Mouse (Mus musculus): ENCODE results near the gene Tnfrsf21. TPM values are rescaled to one million over a fixed set of nuclear protein-coding genes. Genes with fewer than 3 reads are reported as not detected.
A peak's percentile ranks its signal among the peaks of the same experiment; 100 is the strongest.

The Tnfrsf21 gene
- polyA plus RNA-seq, 1 experiment from 2014 or later = 11.8 TPM

DNA sequence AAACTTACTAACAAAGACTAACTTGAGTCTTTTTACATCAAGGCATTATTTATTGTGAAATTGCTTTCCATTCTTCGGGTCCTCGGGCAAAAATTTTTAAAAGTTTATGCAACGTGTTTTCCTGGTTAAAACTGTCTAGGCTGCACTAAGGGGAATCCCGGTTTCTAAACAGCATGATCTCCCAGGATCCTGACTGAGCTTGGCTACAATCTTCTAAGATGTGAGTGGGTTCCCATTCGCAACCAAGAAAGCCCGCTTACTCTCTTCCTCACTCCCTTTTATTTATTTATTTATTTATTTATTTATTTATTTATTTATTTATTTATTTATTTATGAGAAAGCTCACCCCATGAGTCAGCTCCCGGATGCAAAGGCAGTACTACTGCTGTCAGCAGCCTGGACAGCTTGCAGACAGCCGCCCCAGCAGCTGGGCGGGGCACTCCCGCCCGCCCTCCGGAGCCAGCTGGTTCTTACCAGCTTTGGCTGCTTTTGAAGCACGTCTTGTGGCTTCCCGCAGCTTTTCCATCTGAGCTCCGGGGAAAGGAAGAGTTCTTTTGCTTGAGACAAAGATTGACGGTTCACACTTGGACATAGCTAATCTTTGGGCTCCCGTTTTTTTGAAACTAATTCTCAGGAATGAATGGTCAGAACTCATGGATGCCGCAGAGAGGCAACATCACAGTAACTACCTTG lies 60.6 kb downstream of the Tnfrsf21 start:
- H3K4me1 ChIP-seq (ENCODE audit: control insufficient read depth, insufficient read depth, low read length) = peaks cover 13% of the 10 kb centered on the region; the same call in 1 of the 2 replicates
- H3K27me3 ChIP-seq (ENCODE audit: control insufficient read depth, insufficient read depth, low read length) = no peaks in the 10 kb centered on the region
- peak overlapping the region; percentile 57; the same call in 1 of the 2 replicates for H3K27ac ChIP-seq (ENCODE audit: low read depth, low read length)
- H3K9me3 ChIP-seq (replicated peaks; ENCODE audit: control insufficient read depth, low read length) = no peaks in the 10 kb centered on the region
- no peak overlapping the region; the same call in 1 of the 2 replicates for H3K4me3 ChIP-seq (ENCODE audit: low read depth, low read length)
- ATAC-seq (replicated peaks; ENCODE audit: insufficient number of reproducible peaks, low FRiP score, low TSS enrichment) = peak; percentile 86
- WGBS (ENCODE audit: insufficient replicate concordance) = 24% methylated on average over 18 of the region's 18 CpGs
- H3K36me3 ChIP-seq (ENCODE audit: control insufficient read depth, insufficient read depth, low read length) = no peaks in the 10 kb centered on the region
- peak overlapping the region; percentile 55 for H3K4me2 ChIP-seq
- H3K9ac ChIP-seq (ENCODE audit: low read depth, low read length) = peak overlapping the region; percentile 59

DNA sequence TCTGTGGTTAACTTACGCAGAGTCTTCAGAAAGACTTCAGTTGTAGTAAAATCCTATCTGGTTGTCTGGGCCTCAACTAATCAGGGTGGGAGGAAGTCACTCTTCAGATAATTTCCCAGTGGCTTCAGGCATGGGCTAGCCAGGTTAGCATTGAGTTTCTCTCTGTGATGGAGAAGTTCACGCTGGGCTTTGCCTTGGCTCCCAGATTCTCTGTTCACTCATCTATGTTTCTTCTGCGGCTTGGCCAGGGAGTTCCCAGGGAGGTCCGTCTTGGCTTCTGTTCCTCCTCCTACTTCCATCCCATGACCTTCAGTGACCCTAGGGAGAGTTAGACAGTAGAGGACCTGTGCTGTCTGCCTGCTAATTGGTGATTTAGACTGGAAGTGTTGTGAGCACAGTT lies 61.2 kb downstream of the Tnfrsf21 start:
- Histone ChIP-seq H3K4me2 (peak overlapping the region; percentile 55), H3K9ac (ENCODE audit: low read depth, low read length) (peak overlapping the region; percentile 59), H3K27ac (ENCODE audit: low read depth, low read length) (peak overlapping the region; percentile 57; the same call in 1 of the 2 replicates), H3K27me3 (ENCODE audit: control insufficient read depth, insufficient read depth, low read length) (no peaks in the 10 kb centered on the region), H3K9me3 (replicated peaks; ENCODE audit: control insufficient read depth, low read length) (no peaks in the 10 kb centered on the region), H3K4me1 (ENCODE audit: control insufficient read depth, insufficient read depth, low read length) (peaks cover 13% of the 10 kb centered on the region; the same call in 1 of the 2 replicates), H3K36me3 (ENCODE audit: control insufficient read depth, insufficient read depth, low read length) (no peaks in the 10 kb centered on the region), H3K4me3 (ENCODE audit: low read depth, low read length) (no peak overlapping the region)
- no peak for ATAC-seq (replicated peaks; ENCODE audit: insufficient number of reproducible peaks, low FRiP score, low TSS enrichment)
- 37% methylated on average over 4 of the region's 4 CpGs for WGBS (ENCODE audit: insufficient replicate concordance)

DNA sequence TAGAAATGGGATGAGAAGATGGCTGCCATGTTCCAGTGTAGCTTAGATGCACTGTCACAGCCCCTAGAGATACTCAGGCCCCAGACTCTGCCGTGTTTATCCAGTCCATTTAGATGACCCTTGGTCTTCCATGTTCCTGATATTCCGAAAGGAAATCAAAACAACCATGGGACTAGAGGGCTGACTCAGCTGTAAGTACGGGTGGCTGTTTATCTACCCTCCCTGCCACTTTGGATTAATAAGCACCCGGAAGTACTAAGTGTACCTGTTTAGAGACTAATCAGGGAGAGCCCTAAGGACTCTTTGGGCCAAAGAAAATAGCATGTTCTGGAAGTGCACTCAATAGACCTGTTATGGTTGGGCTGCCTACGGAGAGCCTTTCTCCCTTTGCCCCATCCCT lies 64.9 kb downstream of the Tnfrsf21 start:
- H3K27me3 ChIP-seq (ENCODE audit: control insufficient read depth, insufficient read depth, low read length) = no peaks in the 10 kb centered on the region
- H3K36me3 ChIP-seq (ENCODE audit: control insufficient read depth, insufficient read depth, low read length) = no peaks in the 10 kb centered on the region
- no peaks in the 10 kb centered on the region for H3K9me3 ChIP-seq (replicated peaks; ENCODE audit: control insufficient read depth, low read length)
- no peak overlapping the region for H3K27ac ChIP-seq (ENCODE audit: low read depth, low read length)
- no peak overlapping the region for H3K4me3 ChIP-seq (ENCODE audit: low read depth, low read length)
- no peak for ATAC-seq (replicated peaks; ENCODE audit: insufficient number of reproducible peaks, low FRiP score, low TSS enrichment)
- H3K9ac ChIP-seq (ENCODE audit: low read depth, low read length) = no peak overlapping the region
- WGBS (ENCODE audit: insufficient replicate concordance) = 73% methylated on average over 5 of the region's 5 CpGs
- no peak overlapping the region for H3K4me2 ChIP-seq
- H3K4me1 ChIP-seq (ENCODE audit: control insufficient read depth, insufficient read depth, low read length) = peaks cover 7% of the 10 kb centered on the region; the same call in 1 of the 2 replicates

DNA sequence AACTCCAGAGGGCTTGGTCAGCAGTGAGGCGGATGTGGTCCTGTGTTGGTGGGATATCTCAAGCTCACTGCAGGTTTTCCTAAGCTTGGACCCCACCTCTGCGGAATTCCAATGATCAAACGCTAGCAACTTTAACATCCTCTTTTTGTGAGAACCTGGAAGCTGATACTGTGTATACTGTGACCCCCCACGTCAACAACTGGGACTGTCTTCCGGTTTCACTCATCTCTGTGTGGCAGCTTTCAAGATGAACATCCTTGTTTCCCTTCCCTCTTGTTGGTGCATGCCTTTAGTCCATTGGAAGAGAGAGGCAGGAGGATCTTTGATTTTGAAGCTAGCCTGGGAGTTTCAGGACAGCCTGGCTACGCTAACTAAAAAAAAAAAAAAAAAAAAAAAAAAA lies 73.1 kb downstream of the Tnfrsf21 start:
- Histone ChIP-seq H3K27ac (ENCODE audit: low read depth, low read length) (no peak overlapping the region), H3K36me3 (ENCODE audit: control insufficient read depth, insufficient read depth, low read length) (no peaks in the 10 kb centered on the region), H3K9ac (ENCODE audit: low read depth, low read length) (no peak overlapping the region), H3K4me2 (no peak overlapping the region), H3K4me1 (ENCODE audit: control insufficient read depth, insufficient read depth, low read length) (no peaks in the 10 kb centered on the region), H3K27me3 (ENCODE audit: control insufficient read depth, insufficient read depth, low read length) (no peaks in the 10 kb centered on the region), H3K9me3 (replicated peaks; ENCODE audit: control insufficient read depth, low read length) (no peaks in the 10 kb centered on the region), H3K4me3 (ENCODE audit: low read depth, low read length) (no peak overlapping the region)
- 85% methylated on average over 6 of the region's 6 CpGs for WGBS (ENCODE audit: insufficient replicate concordance)
- ATAC-seq (replicated peaks; ENCODE audit: insufficient number of reproducible peaks, low FRiP score, low TSS enrichment) = no peak

DNA sequence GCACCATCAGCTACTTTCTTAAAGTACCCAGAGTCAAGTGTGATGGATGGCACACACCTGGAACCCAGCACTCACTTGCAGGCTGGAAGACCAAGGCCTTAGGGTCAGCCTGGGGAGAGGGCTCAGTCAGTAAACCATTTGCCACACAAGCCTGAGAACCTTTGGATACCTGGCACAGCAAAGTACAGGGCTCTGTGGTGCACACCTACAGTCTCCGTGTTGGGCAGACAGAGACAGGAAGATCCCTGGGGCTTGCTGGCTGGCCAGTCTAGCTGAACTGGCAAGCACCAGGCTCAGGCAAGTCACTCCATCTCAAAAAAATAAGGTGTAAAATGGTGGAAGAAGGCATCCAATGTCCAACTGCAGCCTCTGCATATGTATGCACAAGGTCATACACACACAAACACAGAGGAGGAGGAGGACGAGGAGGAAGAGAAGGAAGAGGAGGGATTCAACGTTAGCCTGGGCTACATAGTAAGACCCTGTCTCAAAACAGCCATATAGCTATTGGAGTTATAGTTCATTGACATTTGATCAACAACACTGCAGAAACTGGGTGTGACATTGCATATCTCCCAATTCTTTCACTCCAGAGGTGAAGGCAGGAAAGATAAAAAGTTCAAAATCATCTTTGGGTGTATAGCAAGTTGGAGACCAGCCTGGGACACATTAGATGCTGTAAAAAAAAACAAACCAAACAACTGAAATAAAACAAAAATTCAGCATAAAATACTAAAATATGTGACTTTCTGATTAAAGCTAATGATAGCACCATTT lies 74.8 kb downstream of the Tnfrsf21 start:
- Histone ChIP-seq H3K4me2 (no peak overlapping the region), H3K4me1 (ENCODE audit: control insufficient read depth, insufficient read depth, low read length) (no peaks in the 10 kb centered on the region), H3K27ac (ENCODE audit: low read depth, low read length) (no peak overlapping the region), H3K36me3 (ENCODE audit: control insufficient read depth, insufficient read depth, low read length) (no peaks in the 10 kb centered on the region), H3K9ac (ENCODE audit: low read depth, low read length) (no peak overlapping the region), H3K4me3 (ENCODE audit: low read depth, low read length) (no peak overlapping the region), H3K9me3 (replicated peaks; ENCODE audit: control insufficient read depth, low read length) (no peaks in the 10 kb centered on the region), H3K27me3 (ENCODE audit: control insufficient read depth, insufficient read depth, low read length) (no peaks in the 10 kb centered on the region)
- no peak for ATAC-seq (replicated peaks; ENCODE audit: insufficient number of reproducible peaks, low FRiP score, low TSS enrichment)
- whole genome bisulfite sequencing (ENCODE audit: insufficient replicate concordance) = 78% methylated on average over 3 of the region's 3 CpGs

DNA sequence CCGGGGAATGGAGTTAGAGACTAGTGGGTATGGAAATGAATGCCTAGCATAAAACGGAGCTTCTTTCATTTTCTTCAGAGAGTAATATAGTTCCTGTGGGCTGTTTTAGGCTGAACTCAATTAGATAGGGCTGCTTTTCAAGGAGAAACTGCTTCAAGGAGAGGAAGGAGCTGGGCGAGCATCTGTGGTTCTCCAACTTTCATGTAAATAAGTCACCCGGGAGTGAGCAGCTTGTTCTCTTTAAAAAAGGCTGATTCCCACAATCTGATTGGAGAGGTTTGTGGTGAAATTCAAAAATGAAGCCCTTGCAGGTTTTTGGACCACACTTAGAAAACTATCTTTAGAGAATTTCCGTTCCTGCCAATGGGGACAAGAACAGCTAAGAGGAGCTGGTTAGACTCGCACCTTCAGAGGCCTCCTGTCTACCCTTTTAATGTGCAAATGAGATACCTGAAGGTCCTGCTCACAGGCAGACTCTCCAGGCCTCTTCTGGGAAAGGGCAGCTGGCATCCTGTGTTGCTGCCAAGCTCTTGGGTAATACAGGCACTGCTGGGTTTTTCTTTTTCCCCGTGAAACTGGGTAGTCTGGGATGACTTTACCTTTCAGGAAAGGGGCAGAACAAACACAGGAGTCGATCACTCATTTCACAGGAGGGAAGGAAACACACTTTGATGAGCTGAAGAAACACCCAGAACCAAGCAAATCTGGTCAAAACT lies 76.1 kb downstream of the Tnfrsf21 start:
- H3K9ac ChIP-seq (ENCODE audit: low read depth, low read length) = no peak overlapping the region
- no peak for ATAC-seq (replicated peaks; ENCODE audit: insufficient number of reproducible peaks, low FRiP score, low TSS enrichment)
- no peak overlapping the region for H3K4me3 ChIP-seq (ENCODE audit: low read depth, low read length)
- H3K4me2 ChIP-seq = no peak overlapping the region
- no peaks in the 10 kb centered on the region for H3K36me3 ChIP-seq (ENCODE audit: control insufficient read depth, insufficient read depth, low read length)
- H3K27ac ChIP-seq (ENCODE audit: low read depth, low read length) = no peak overlapping the region
- H3K27me3 ChIP-seq (ENCODE audit: control insufficient read depth, insufficient read depth, low read length) = no peaks in the 10 kb centered on the region
- WGBS (ENCODE audit: insufficient replicate concordance) = 41% methylated on average over 8 of the region's 8 CpGs
- no peaks in the 10 kb centered on the region for H3K9me3 ChIP-seq (replicated peaks; ENCODE audit: control insufficient read depth, low read length)
- H3K4me1 ChIP-seq (ENCODE audit: control insufficient read depth, insufficient read depth, low read length) = no peaks in the 10 kb centered on the region

DNA sequence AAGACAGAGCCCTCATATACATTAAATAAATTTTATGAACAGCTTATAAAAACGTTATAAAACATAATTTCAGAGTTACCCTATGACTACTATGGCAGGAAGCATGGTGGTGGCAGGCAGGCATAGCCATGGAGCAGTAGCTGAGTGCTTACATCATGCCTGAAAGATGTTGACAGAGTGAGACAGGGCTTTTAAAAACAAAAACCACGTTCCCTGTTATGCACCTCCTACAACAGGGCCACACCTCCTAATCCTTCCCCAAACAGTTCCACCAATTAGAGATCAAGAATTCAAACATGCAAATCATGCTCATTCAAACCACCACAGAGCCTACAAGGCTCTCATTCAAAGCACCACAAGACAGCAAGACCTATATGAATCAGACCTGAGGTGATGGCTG lies 77.9 kb downstream of the Tnfrsf21 start:
- Histone ChIP-seq H3K4me3 (ENCODE audit: low read depth, low read length) (no peak overlapping the region), H3K27me3 (ENCODE audit: control insufficient read depth, insufficient read depth, low read length) (no peaks in the 10 kb centered on the region), H3K9ac (ENCODE audit: low read depth, low read length) (no peak overlapping the region), H3K9me3 (replicated peaks; ENCODE audit: control insufficient read depth, low read length) (no peaks in the 10 kb centered on the region), H3K4me2 (no peak overlapping the region), H3K27ac (ENCODE audit: low read depth, low read length) (no peak overlapping the region), H3K36me3 (ENCODE audit: control insufficient read depth, insufficient read depth, low read length) (no peaks in the 10 kb centered on the region), H3K4me1 (ENCODE audit: control insufficient read depth, insufficient read depth, low read length) (no peaks in the 10 kb centered on the region)
- 38% methylated on average over 2 of the region's 2 CpGs for WGBS (ENCODE audit: insufficient replicate concordance)
- ATAC-seq (replicated peaks; ENCODE audit: insufficient number of reproducible peaks, low FRiP score, low TSS enrichment) = no peak

DNA sequence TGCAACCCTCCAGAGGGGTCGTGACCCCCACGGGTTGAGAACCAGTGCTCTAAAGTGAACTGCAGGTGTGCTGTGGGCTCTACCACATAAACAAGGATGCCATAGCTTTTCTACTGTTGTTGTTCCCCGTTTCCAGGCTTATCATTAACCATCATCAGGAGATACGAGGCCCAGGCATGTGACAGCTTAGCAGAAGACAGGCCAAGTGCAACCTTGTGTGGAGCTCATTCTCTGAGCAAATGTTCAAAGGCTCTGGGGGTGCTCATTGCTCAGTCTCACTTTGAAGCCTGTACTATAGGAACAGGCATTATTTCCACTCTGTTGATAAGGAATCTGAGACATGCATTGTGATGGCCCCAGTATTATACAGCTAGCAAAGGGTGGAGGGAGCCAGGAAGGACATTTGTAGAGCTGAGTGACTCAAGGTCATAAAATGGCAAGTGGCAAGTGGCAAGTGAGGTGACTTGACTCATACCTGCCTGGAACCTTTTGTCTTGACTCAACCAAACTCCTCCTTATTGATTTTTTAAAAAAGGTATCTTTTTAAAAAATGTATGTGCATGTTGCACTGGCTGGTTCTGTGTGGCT lies 80.8 kb downstream of the Tnfrsf21 start:
- H3K27me3 ChIP-seq (ENCODE audit: control insufficient read depth, insufficient read depth, low read length) = no peaks in the 10 kb centered on the region
- no peak overlapping the region for H3K4me3 ChIP-seq (ENCODE audit: low read depth, low read length)
- H3K9me3 ChIP-seq (replicated peaks; ENCODE audit: control insufficient read depth, low read length) = no peaks in the 10 kb centered on the region
- H3K36me3 ChIP-seq (ENCODE audit: control insufficient read depth, insufficient read depth, low read length) = no peaks in the 10 kb centered on the region
- no peak for ATAC-seq (replicated peaks; ENCODE audit: insufficient number of reproducible peaks, low FRiP score, low TSS enrichment)
- H3K9ac ChIP-seq (ENCODE audit: low read depth, low read length) = no peak overlapping the region
- no peaks in the 10 kb centered on the region for H3K4me1 ChIP-seq (ENCODE audit: control insufficient read depth, insufficient read depth, low read length)
- 58% methylated on average over 4 of the region's 4 CpGs for WGBS (ENCODE audit: insufficient replicate concordance)
- no peak overlapping the region for H3K4me2 ChIP-seq
- no peak overlapping the region for H3K27ac ChIP-seq (ENCODE audit: low read depth, low read length)
